Mouse (Mus musculus) bone marrow, adult 2 months (tissue): ENCODE measurements around the gene Adipoq.

Experiments
- CTCF ChIP-seq: fragments of 200-500 bp; IDR thresholded peaks from 2 replicates; pipeline ENCODE4 v1.5.1; 2011; ENCODE audit warnings: low read length, control low read depth; ENCODE audit not compliant: control insufficient read depth, insufficient read depth
- POLR2A ChIP-seq: fragments of 200-500 bp; IDR thresholded peaks from 2 replicates; pipeline ENCODE4 v1.6.1; 2011; ENCODE audit warnings: low read depth, mild to moderate bottlenecking, control low read depth, low read length, borderline replicate concordance; ENCODE audit not compliant: control insufficient read depth

DNA sequence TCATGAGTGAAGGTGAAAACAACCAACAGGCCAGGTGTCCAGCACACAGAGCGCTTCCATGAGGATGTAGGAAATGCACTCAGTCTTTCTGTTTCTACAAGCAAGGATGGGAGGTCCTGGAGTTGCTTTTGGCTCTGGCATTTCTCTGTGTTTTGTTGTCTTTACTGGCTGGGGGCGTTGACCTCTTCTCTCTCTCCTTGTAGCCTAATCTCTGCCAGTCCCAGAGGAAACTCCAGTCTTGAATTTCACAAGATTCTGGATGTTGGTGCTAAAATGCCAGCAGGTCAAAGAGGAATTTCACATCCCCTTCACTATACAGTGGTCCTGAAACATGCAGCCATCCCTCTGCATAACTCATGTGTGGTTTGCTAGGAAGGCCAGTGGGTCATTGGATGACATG is 2.6 kb downstream of the Adipoq start:
- no peak for TF ChIP-seq CTCF
- no peak for TF ChIP-seq POLR2A
